ENCODE assay signal across 8 mouse cellular contexts in genomic region chr13:54887366-54887921, GRCm38 (mm10).
A peak's percentile ranks its signal among the peaks of the same experiment; 100 is the strongest.
DNase-seq lines count a peak whose midpoint lies in the region; ATAC-seq and TF ChIP-seq lines count a peak whose summit lies in the region.
"Had no signal": no experiment of that assay in that cellular context is flagged by ENCODE, and none has a peak within 500 bp of the region (broad histone marks: within the 10 kb centered on the region; RNA-seq: fewer than 3 reads in every experiment).

No protein-coding gene starts in this region.

- ATAC-seq in hindbrain, embryonic 11.5 days (ENCODE audit: low FRiP score) = peak; percentile 56; the same call in 1 of the 2 replicates
- peak; percentile 58 for ATAC-seq in midbrain, embryonic 13.5 days

- 0 out of 2 replicates have a peak overlapping the region, but pooled peaks have one; percentile 14 for H3K27ac ChIP-seq in hindbrain, embryonic 11.5 days (ENCODE audit: low read depth, low read length)
- peak overlapping the region; percentile 77 for H3K27ac ChIP-seq in midbrain, embryonic 13.5 days
- H3K27ac ChIP-seq in gastrocnemius, adult 2 months = no peak overlapping the region

- no peak for TF ChIP-seq CTCF in gastrocnemius, adult 2 months (IDR thresholded peaks at IDR 0.05)

- no peaks in the 10 kb centered on the region for H3K36me3 ChIP-seq in hindbrain, embryonic 11.5 days (ENCODE audit: control insufficient read depth, insufficient read depth, low read length)
- H3K36me3 ChIP-seq in midbrain, embryonic 13.5 days = no peaks in the 10 kb centered on the region

- intact Hi-C loops in gastrocnemius, adult 2 months (cut with DNase I) = no loop called here

- WGBS in hindbrain, embryonic 11.5 days = 19% methylated on average over 17 of the region's 18 CpGs
- whole genome bisulfite sequencing in midbrain, embryonic 13.5 days = 9% methylated on average over 18 of the region's 18 CpGs

- no peaks in the 10 kb centered on the region for H3K27me3 ChIP-seq in hindbrain, embryonic 11.5 days (ENCODE audit: control insufficient read depth, insufficient read depth, low read length)
- no peaks in the 10 kb centered on the region for H3K27me3 ChIP-seq in midbrain, embryonic 13.5 days

- peak overlapping the region; percentile 36 for H3K4me2 ChIP-seq in hindbrain, embryonic 11.5 days (replicated peaks; ENCODE audit: low read depth, low read length)
- H3K4me2 ChIP-seq in midbrain, embryonic 13.5 days (replicated peaks) = peak overlapping the region; percentile 51

- H3K4me3 ChIP-seq in hindbrain, embryonic 11.5 days (ENCODE audit: low read depth, low read length) = peak overlapping the region; percentile 21
- H3K4me3 ChIP-seq in midbrain, embryonic 13.5 days (replicated peaks) = peak overlapping the region; percentile 26
- H3K4me3 ChIP-seq in gastrocnemius, adult 2 months = no peak overlapping the region

- DNase-seq in ES-CJ7 (ENCODE audit: low read depth, low spot score) (peak; percentile 31), R1 (ENCODE audit: low read depth, low spot score) (peak; percentile 67)
- DNase-seq in hindbrain, embryonic 11.5 days (ENCODE audit: low spot score) = peak; percentile 58
- no peak for DNase-seq in gastrocnemius, adult 2 months
- no peak for DNase-seq in yolk sac, embryonic 10.5 days (ENCODE audit: low spot score)
- no peak for DNase-seq in adrenal gland, adult 8-10 months
- DNase-seq: lung, postnatal 10 days had no signal

- peaks cover 7% of the 10 kb centered on the region for H3K4me1 ChIP-seq in hindbrain, embryonic 11.5 days (replicated peaks; ENCODE audit: control insufficient read depth, insufficient read depth, low read length)
- peaks cover 56% of the 10 kb centered on the region for H3K4me1 ChIP-seq in midbrain, embryonic 13.5 days (replicated peaks)

- H3K9ac ChIP-seq in hindbrain, embryonic 11.5 days (ENCODE audit: low read depth, low read length) = peak overlapping the region; percentile 48
- H3K9ac ChIP-seq in midbrain, embryonic 13.5 days (replicated peaks) = peak overlapping the region; percentile 46; the same call in 1 of the 2 replicates

- H3K9me3 ChIP-seq in hindbrain, embryonic 11.5 days (ENCODE audit: control insufficient read depth, low read length) = no peaks in the 10 kb centered on the region
- H3K9me3 ChIP-seq in midbrain, embryonic 13.5 days = no peaks in the 10 kb centered on the region

Comparison
In these comparisons a context has a peak if more than half of its experiments do, and no peak if none do; other contexts are left out.
1. DNase-seq: peak in ES-CJ7 (single experiment), R1 (single experiment) and hindbrain, embryonic 11.5 days (single experiment); none in gastrocnemius, adult 2 months (single experiment), yolk sac, embryonic 10.5 days (single experiment) and adrenal gland, adult 8-10 months (single experiment).